19 mouse cellular contexts compared by ENCODE assay signal in the genomic region with DNA sequence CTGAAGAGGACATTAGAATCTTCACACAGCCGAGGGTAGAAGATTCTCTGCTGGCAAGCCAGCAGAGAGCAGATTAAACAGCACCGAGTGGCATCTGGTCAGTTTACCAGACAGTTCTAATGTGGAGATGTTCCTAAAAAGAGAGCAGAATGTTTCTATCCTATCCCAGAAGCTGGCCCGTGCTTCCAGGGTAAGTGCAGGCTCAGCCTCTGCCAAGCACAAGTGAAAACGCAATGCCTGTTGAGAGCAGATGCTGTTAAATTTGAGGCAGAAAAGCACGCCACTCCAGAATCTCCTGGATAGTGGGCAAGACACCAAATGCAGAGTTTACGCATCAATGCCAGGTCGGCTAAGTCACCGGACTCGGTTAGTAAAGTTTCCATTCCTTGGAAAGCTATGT.
A peak's percentile ranks its signal among the peaks of the same experiment; 100 is the strongest.
DNase-seq lines count a peak whose midpoint lies in the region; ATAC-seq and TF ChIP-seq lines count a peak whose summit lies in the region.
"Had no signal": no experiment of that assay in that cellular context is flagged by ENCODE, and none has a peak within 500 bp of the region (broad histone marks: within the 10 kb centered on the region; RNA-seq: fewer than 3 reads in every experiment).

No protein-coding gene starts in this region.

- H3K9me3 ChIP-seq in forebrain, postnatal 0 days (ENCODE audit: low read length), result no peaks in the 10 kb centered on the region
- no peaks in the 10 kb centered on the region for H3K9me3 ChIP-seq in forebrain, embryonic 12.5 days
- H3K9me3 ChIP-seq in midbrain, embryonic 15.5 days, result no peaks in the 10 kb centered on the region
- H3K9me3 ChIP-seq in midbrain, embryonic 10.5 days (replicated peaks), result no peaks in the 10 kb centered on the region
- no peaks in the 10 kb centered on the region for H3K9me3 ChIP-seq in limb, embryonic 10.5 days (replicated peaks)
- no peaks in the 10 kb centered on the region for H3K9me3 ChIP-seq in kidney, embryonic 15.5 days (replicated peaks)
- H3K9me3 ChIP-seq: heart, embryonic 15.5 days; liver, embryonic 12.5 days; neural tube, embryonic 12.5 days; stomach, embryonic 15.5 days had no signal

- no peak overlapping the region for H3K9ac ChIP-seq in forebrain, postnatal 0 days
- H3K9ac ChIP-seq in forebrain, embryonic 12.5 days, result no peak overlapping the region
- no peak overlapping the region for H3K9ac ChIP-seq in midbrain, embryonic 15.5 days
- no peak overlapping the region for H3K9ac ChIP-seq in kidney, embryonic 15.5 days
- H3K9ac ChIP-seq: heart, embryonic 15.5 days; liver, embryonic 12.5 days; neural tube, embryonic 12.5 days; stomach, embryonic 15.5 days had no signal

- peak; percentile 77 for ATAC-seq in forebrain, postnatal 0 days
- ATAC-seq in forebrain, embryonic 12.5 days (ENCODE audit: low FRiP score), result no peak
- no peak for ATAC-seq in midbrain, embryonic 15.5 days (replicated peaks)
- ATAC-seq in kidney, embryonic 15.5 days (replicated peaks; ENCODE audit: low FRiP score), result no peak
- ATAC-seq: hindbrain, embryonic 16.5 days; intestine, postnatal 0 days; liver, embryonic 12.5 days had no signal

- WGBS in forebrain, postnatal 0 days, result 45% methylated on average over 9 of the region's 9 CpGs
- 86% methylated on average over 9 of the region's 9 CpGs for WGBS in forebrain, embryonic 12.5 days
- WGBS in midbrain, embryonic 15.5 days, result 75% methylated on average over 9 of the region's 9 CpGs
- 85% methylated on average over 9 of the region's 9 CpGs for WGBS in midbrain, embryonic 10.5 days
- WGBS in limb, embryonic 10.5 days, result 88% methylated on average over 9 of the region's 9 CpGs
- WGBS in kidney, embryonic 15.5 days, result 84% methylated on average over 9 of the region's 9 CpGs

- TF ChIP-seq CTCF in forebrain, postnatal 0 days (IDR thresholded peaks at IDR 0.05; ENCODE audit: low read depth), result no peak
- no peak for TF ChIP-seq CTCF in layer of hippocampus, adult 2 months (conservative IDR thresholded peaks at IDR 0.05)

- H3K27ac ChIP-seq in forebrain, postnatal 0 days (ENCODE audit: low read depth, low read length), result no peak overlapping the region
- H3K27ac ChIP-seq in forebrain, embryonic 12.5 days, result no peak overlapping the region
- no peak overlapping the region for H3K27ac ChIP-seq in layer of hippocampus, adult 2 months
- 0 out of 2 replicates have a peak overlapping the region, but pooled peaks have one; percentile 13 for H3K27ac ChIP-seq in midbrain, embryonic 15.5 days
- no peak overlapping the region for H3K27ac ChIP-seq in midbrain, embryonic 10.5 days (replicated peaks)
- no peak overlapping the region for H3K27ac ChIP-seq in limb, embryonic 10.5 days
- H3K27ac ChIP-seq in kidney, embryonic 15.5 days, result no peak overlapping the region
- H3K27ac ChIP-seq: heart, embryonic 15.5 days; liver, embryonic 12.5 days; neural tube, embryonic 12.5 days; stomach, embryonic 15.5 days had no signal

- H3K27me3 ChIP-seq in forebrain, postnatal 0 days (ENCODE audit: insufficient read depth, low read length), result no peaks in the 10 kb centered on the region
- H3K27me3 ChIP-seq in forebrain, embryonic 12.5 days, result no peaks in the 10 kb centered on the region
- no peaks in the 10 kb centered on the region for H3K27me3 ChIP-seq in midbrain, embryonic 15.5 days (replicated peaks)
- H3K27me3 ChIP-seq in midbrain, embryonic 10.5 days (ENCODE audit: low read depth, poor library complexity, severe bottlenecking), result peaks cover 28% of the 10 kb centered on the region
- H3K27me3 ChIP-seq in limb, embryonic 10.5 days (ENCODE audit: low read depth, poor library complexity, severe bottlenecking), result no peaks in the 10 kb centered on the region
- H3K27me3 ChIP-seq in kidney, embryonic 15.5 days, result no peaks in the 10 kb centered on the region
- H3K27me3 ChIP-seq: heart, embryonic 15.5 days; liver, embryonic 12.5 days; neural tube, embryonic 12.5 days; stomach, embryonic 15.5 days had no signal

- no peak overlapping the region for H3K4me3 ChIP-seq in forebrain, postnatal 0 days (ENCODE audit: low read depth, low read length)
- H3K4me3 ChIP-seq in forebrain, embryonic 12.5 days (replicated peaks), result no peak overlapping the region
- H3K4me3 ChIP-seq in layer of hippocampus, adult 2 months, result no peak overlapping the region
- no peak overlapping the region for H3K4me3 ChIP-seq in midbrain, embryonic 15.5 days
- no peak overlapping the region for H3K4me3 ChIP-seq in midbrain, embryonic 10.5 days
- H3K4me3 ChIP-seq in limb, embryonic 10.5 days, result no peak overlapping the region
- no peak overlapping the region for H3K4me3 ChIP-seq in kidney, embryonic 15.5 days (replicated peaks)
- H3K4me3 ChIP-seq: heart, embryonic 15.5 days; liver, embryonic 12.5 days; neural tube, embryonic 12.5 days; stomach, embryonic 15.5 days had no signal

- H3K4me1 ChIP-seq in forebrain, postnatal 0 days (ENCODE audit: insufficient read depth), result 0 out of 2 replicates have a peak, but pooled peaks cover 9% of the 10 kb centered on the region
- peaks cover 17% of the 10 kb centered on the region for H3K4me1 ChIP-seq in forebrain, embryonic 12.5 days
- peaks cover 27% of the 10 kb centered on the region; the same call in 1 of the 2 replicates for H3K4me1 ChIP-seq in midbrain, embryonic 15.5 days
- H3K4me1 ChIP-seq in midbrain, embryonic 10.5 days, result peaks cover 32% of the 10 kb centered on the region
- H3K4me1 ChIP-seq in limb, embryonic 10.5 days, result no peaks in the 10 kb centered on the region; the same call in 1 of the 2 replicates
- H3K4me1 ChIP-seq in kidney, embryonic 15.5 days, result peaks cover 8% of the 10 kb centered on the region; the same call in 1 of the 2 replicates
- H3K4me1 ChIP-seq: liver, embryonic 12.5 days; neural tube, embryonic 12.5 days; stomach, embryonic 15.5 days had no signal

- DNase-seq in forebrain, postnatal 0 days, result peak; percentile 67
- DNase-seq in layer of hippocampus, adult 9-11 months, result peak; percentile 29
- no peak for DNase-seq in layer of hippocampus, adult 2 months (ENCODE audit: low spot score in 2 of 2)
- DNase-seq in midbrain, embryonic 10.5 days (ENCODE audit: low spot score), result no peak
- peak; percentile 10 for DNase-seq in limb, embryonic 10.5 days (ENCODE audit: low spot score)
- DNase-seq: cerebellum, adult 9-10 months; heart, postnatal 4 days; lung, adult 2 months; lung, postnatal 36 days; thymus, adult 18-20 months had no signal

- no peaks in the 10 kb centered on the region for H3K36me3 ChIP-seq in forebrain, postnatal 0 days (ENCODE audit: insufficient read depth)
- H3K36me3 ChIP-seq in forebrain, embryonic 12.5 days (replicated peaks), result no peaks in the 10 kb centered on the region
- H3K36me3 ChIP-seq in midbrain, embryonic 15.5 days (replicated peaks), result no peaks in the 10 kb centered on the region
- no peaks in the 10 kb centered on the region for H3K36me3 ChIP-seq in midbrain, embryonic 10.5 days
- no peaks in the 10 kb centered on the region for H3K36me3 ChIP-seq in limb, embryonic 10.5 days
- no peaks in the 10 kb centered on the region for H3K36me3 ChIP-seq in kidney, embryonic 15.5 days
- H3K36me3 ChIP-seq: heart, embryonic 15.5 days; liver, embryonic 12.5 days; neural tube, embryonic 12.5 days; stomach, embryonic 15.5 days had no signal

- no peak overlapping the region for H3K4me2 ChIP-seq in forebrain, postnatal 0 days (ENCODE audit: low read depth)
- H3K4me2 ChIP-seq in forebrain, embryonic 12.5 days, result no peak overlapping the region
- H3K4me2 ChIP-seq in midbrain, embryonic 15.5 days, result no peak overlapping the region
- no peak overlapping the region for H3K4me2 ChIP-seq in kidney, embryonic 15.5 days
- H3K4me2 ChIP-seq: heart, embryonic 15.5 days; liver, embryonic 12.5 days; neural tube, embryonic 12.5 days; stomach, embryonic 15.5 days had no signal

Comparison
In these comparisons a context has a peak if more than half of its experiments do, and no peak if none do; other contexts are left out.
1. DNase-seq: peak in forebrain, postnatal 0 days (single experiment), layer of hippocampus, adult 9-11 months (single experiment) and limb, embryonic 10.5 days (single experiment); none in layer of hippocampus, adult 2 months (0 of 2) and midbrain, embryonic 10.5 days (single experiment).